Mouse (Mus musculus) limb, embryonic 11.5 days (tissue): ENCODE measurements around the gene Sfpq. TPM values are rescaled to one million over a fixed set of nuclear protein-coding genes. Genes with fewer than 3 reads are reported as not detected.

Experiments used
- ATAC-seq: fragments of 200-750 bp; cut with Nextera tagmentation; 2 replicates; pipeline ENCODE4 v1.8.0; 2017; ENCODE audit warnings: low read depth; ENCODE audit not compliant: insufficient number of reproducible peaks, low FRiP score, low TSS enrichment
- DNase-seq: peaks from one replicate; pipeline ENCODE4 v3.0.0-alpha.2; 2015; ENCODE audit warnings: low spot score
- H3K27ac ChIP-seq: fragments of 300-500 bp; sonication (generic); replicated peaks from 2 replicates; pipeline ENCODE4 v1.5.1; 2014; ENCODE audit warnings: low read depth, mild to moderate bottlenecking, low read length
- H3K27me3 ChIP-seq: fragments of 300-500 bp; sonication (generic); 2 replicates; pipeline ENCODE4 v1.6.1; 2014; ENCODE audit warnings: mild to moderate bottlenecking, low read length, mixed read lengths; ENCODE audit not compliant: control insufficient read depth, insufficient read depth
- H3K36me3 ChIP-seq: fragments of 300-500 bp; sonication (generic); 2 replicates; pipeline ENCODE4 v1.6.1; 2014; ENCODE audit warnings: mild to moderate bottlenecking, low read length, moderate library complexity, mixed read lengths; ENCODE audit not compliant: control insufficient read depth, insufficient read depth
- H3K4me1 ChIP-seq: fragments of 300-500 bp; sonication (generic); 2 replicates; pipeline ENCODE4 v1.6.1; 2014; ENCODE audit warnings: low read length, mixed read lengths; ENCODE audit not compliant: control insufficient read depth, insufficient read depth
- H3K4me2 ChIP-seq: fragments of 300-500 bp; sonication (generic); 2 replicates; pipeline ENCODE4 v1.6.1; 2014; ENCODE audit warnings: low read depth, mild to moderate bottlenecking, moderate library complexity; ENCODE audit not compliant: severe bottlenecking
- H3K4me3 ChIP-seq: fragments of 300-500 bp; sonication (generic); 2 replicates; pipeline ENCODE4 v1.5.1; 2014; ENCODE audit warnings: low read depth, low read length
- H3K9ac ChIP-seq: fragments of 300-500 bp; sonication (generic); 2 replicates; pipeline ENCODE4 v1.6.1; 2014; ENCODE audit warnings: mild to moderate bottlenecking, low read length
- H3K9me3 ChIP-seq: fragments of 300-500 bp; sonication (generic); 2 replicates; pipeline ENCODE4 v1.6.1; 2016; ENCODE audit warnings: low read length; ENCODE audit not compliant: control insufficient read depth
- WGBS: fragments of 180-500 bp; shearing (Covaris S2); extraction: QIAGEN DNeasy Blood & Tissue Kit; methylation state at CpG from one replicate; pipeline ENCODE4 v1.1.7; 2014; 5-methylcytosine and 5-hydroxymethylcytosine counted together
- polyA plus RNA-seq: library from polyadenylated mRNA; unstranded; fragments of >200 nt; fragmentation: Nextera tagmentation; extraction: Ambion mirVana; gene quantifications from 2 replicates; pipeline ENCODE4 v1.2.1, GENCODE M21; 2014

Sfpq gene
- polyA plus RNA-seq, 1 experiment from 2014 or later: 161 TPM

DNA sequence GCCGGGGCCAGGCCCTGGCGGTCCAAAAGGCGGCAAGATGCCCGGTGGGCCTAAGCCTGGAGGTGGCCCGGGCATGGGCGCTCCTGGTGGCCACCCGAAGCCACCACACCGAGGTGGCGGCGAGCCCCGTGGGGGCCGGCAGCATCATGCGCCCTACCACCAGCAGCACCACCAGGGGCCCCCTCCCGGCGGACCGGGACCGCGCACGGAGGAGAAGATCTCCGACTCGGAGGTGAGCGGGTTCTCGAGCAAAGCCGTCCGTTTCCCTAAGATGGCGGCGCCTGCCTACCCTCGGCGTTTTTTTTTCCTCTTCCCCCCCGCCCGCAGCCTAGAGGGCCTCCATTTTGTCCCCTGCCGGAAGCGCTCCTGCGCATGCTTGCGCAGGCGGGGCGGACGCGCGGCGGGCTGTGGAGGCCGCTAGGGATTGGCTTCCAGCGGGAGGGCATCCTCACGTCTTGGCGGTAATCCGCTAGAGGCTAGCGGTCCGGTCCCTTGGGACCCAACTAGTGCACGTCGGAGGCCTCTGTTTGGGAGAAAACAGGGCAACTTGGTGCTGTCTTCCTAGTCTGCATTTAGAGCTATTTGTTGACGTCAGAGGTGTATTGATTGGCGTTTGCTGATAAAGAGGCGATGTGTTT is 984 bp downstream of the Sfpq start:
- peak; percentile 90 for DNase-seq
- H3K9ac ChIP-seq: peak overlapping the region; percentile 97
- peak overlapping the region; percentile 58 for H3K4me3 ChIP-seq
- peaks cover 15% of the 10 kb centered on the region for H3K36me3 ChIP-seq
- peak overlapping the region; percentile 97 for H3K27ac ChIP-seq
- peaks cover 4% of the 10 kb centered on the region; the same call in 1 of the 2 replicates for H3K4me1 ChIP-seq
- under 1% methylated on average over 52 of the region's 53 CpGs for WGBS
- no peaks in the 10 kb centered on the region for H3K9me3 ChIP-seq
- ATAC-seq: peak; percentile 61; the same call in 1 of the 2 replicates
- peak overlapping the region; percentile 83 for H3K4me2 ChIP-seq
- no peaks in the 10 kb centered on the region for H3K27me3 ChIP-seq

DNA sequence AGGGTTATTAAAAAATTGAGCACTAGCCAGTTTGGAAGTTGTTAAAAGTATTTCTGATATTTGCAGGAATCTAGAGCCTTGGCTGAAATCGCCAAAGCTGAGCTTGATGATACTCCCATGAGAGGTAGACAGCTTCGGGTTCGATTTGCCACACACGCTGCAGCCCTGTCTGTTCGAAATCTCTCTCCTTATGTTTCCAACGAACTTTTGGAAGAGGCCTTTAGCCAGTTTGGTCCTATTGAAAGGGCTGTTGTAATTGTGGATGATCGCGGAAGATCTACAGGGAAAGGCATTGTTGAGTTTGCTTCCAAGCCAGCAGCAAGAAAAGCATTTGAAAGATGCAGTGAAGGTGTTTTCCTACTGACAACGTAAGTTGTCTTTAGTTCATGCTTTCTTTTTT is 2.1 kb downstream of the Sfpq start:
- Histone ChIP-seq H3K4me2 (peak overlapping the region; percentile 83), H3K4me3 (peak overlapping the region; percentile 58), H3K4me1 (peaks cover 4% of the 10 kb centered on the region; the same call in 1 of the 2 replicates), H3K9ac (peak overlapping the region; percentile 97), H3K9me3 (no peaks in the 10 kb centered on the region), H3K27me3 (no peaks in the 10 kb centered on the region), H3K27ac (no peak overlapping the region), H3K36me3 (peaks cover 19% of the 10 kb centered on the region)
- WGBS: 7% methylated on average over 9 of the region's 9 CpGs
- no peak for ATAC-seq
- DNase-seq: no peak

DNA sequence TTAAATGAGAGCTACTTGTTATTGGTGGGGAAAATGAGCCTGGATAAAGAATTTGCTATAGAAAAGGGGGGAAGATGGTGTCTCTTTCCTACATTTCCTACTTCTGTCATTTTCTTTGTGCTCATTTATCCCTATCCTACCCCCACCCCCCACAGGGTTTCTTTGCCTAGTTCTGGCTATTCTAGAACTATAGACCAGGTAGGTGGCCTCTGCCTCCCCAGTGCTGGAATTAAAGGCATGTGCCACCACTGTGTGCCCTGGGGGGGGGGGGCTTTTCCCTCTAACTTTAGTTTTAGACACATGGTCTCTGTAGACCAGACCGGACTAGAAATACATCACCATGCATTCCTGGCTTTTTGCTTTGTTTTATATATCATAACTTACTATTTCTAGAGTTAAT is 3.1 kb downstream of the Sfpq start:
- no peak for DNase-seq
- H3K27me3 ChIP-seq: no peaks in the 10 kb centered on the region
- ATAC-seq: no peak
- H3K36me3 ChIP-seq: peaks cover 24% of the 10 kb centered on the region
- 0 out of 2 replicates have a peak overlapping the region, but pooled peaks have one; percentile 39 for H3K9ac ChIP-seq
- H3K27ac ChIP-seq: no peak overlapping the region
- WGBS: 85% methylated on average over 1 of the region's 1 CpGs
- H3K4me1 ChIP-seq: peaks cover 4% of the 10 kb centered on the region; the same call in 1 of the 2 replicates
- no peaks in the 10 kb centered on the region for H3K9me3 ChIP-seq
- H3K4me3 ChIP-seq: peak overlapping the region; percentile 58
- H3K4me2 ChIP-seq: peak overlapping the region; percentile 83

DNA sequence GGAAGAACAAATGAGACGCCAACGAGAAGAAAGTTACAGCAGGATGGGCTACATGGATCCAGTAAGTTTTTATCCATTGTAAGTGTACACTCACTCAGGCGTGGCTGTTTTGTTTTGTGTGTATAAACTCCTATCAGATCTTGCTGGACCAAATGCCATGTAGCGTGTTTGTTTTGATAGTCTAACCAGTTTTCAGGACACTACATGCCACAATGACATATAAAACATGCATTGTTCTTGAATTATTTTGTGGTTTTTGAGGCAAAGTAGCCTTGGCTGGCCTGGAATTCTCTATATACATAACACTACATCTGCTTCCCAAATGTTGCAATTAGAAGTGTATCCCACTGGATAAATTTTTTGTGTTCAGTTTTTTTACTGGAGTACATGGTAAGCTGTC is 5.7 kb downstream of the Sfpq start:
- Histone ChIP-seq H3K4me2 (no peak overlapping the region), H3K4me1 (peaks cover 4% of the 10 kb centered on the region; the same call in 1 of the 2 replicates), H3K27me3 (no peaks in the 10 kb centered on the region), H3K27ac (no peak overlapping the region), H3K9ac (no peak overlapping the region), H3K9me3 (no peaks in the 10 kb centered on the region), H3K36me3 (peaks cover 35% of the 10 kb centered on the region), H3K4me3 (no peak overlapping the region)
- DNase-seq: no peak
- 93% methylated on average over 4 of the region's 4 CpGs for whole genome bisulfite sequencing
- ATAC-seq: no peak

DNA sequence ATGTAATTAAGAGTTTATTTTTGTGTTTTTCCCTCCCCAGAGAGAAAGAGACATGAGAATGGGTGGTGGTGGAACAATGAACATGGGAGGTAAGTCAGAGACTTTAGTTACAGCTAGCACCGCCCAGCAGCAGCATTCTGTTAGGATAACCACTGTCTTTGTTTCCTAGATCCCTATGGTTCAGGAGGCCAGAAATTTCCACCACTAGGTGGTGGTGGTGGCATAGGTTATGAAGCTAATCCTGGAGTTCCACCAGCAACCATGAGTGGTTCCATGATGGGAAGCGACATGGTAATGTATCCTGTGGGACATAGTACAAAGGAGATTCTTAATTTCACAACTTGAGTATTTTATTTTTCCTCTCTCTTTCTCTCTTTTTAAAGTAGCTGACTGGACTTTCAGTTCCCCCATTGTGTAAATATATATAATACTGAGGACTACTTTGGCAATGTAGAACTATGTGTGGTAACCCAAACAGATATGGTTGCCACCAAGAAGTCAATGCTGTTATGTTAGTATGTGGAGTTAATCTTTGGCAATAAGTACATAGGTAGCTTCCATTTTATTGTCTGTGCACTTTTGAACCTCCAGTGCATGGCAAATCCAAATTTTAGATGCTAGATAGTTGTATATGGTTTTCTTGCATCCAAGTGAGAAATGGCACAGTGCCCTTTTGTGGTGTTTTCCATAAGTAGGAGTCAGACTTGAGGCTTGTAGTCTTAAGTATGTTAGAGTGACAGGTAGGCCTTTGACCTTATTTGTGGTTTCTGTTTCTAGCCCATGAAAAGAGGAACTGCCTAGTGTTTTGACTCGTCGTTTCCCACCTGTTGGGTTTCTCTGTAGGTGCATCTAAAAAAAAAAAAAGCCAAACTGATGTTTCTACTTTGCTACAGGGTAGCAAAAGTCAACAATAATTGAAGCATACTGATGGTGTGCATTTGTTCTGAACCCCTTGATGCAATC is 6.4 kb downstream of the Sfpq start:
- no peak overlapping the region for H3K4me3 ChIP-seq
- peaks cover 4% of the 10 kb centered on the region; the same call in 1 of the 2 replicates for H3K4me1 ChIP-seq
- no peak overlapping the region for H3K4me2 ChIP-seq
- DNase-seq (peak; percentile 63), ATAC-seq (no peak)
- no peak overlapping the region for H3K9ac ChIP-seq
- no peaks in the 10 kb centered on the region for H3K9me3 ChIP-seq
- H3K36me3 ChIP-seq: peaks cover 41% of the 10 kb centered on the region
- H3K27me3 ChIP-seq: no peaks in the 10 kb centered on the region
- WGBS: 86% methylated on average over 4 of the region's 4 CpGs
- H3K27ac ChIP-seq: no peak overlapping the region

DNA sequence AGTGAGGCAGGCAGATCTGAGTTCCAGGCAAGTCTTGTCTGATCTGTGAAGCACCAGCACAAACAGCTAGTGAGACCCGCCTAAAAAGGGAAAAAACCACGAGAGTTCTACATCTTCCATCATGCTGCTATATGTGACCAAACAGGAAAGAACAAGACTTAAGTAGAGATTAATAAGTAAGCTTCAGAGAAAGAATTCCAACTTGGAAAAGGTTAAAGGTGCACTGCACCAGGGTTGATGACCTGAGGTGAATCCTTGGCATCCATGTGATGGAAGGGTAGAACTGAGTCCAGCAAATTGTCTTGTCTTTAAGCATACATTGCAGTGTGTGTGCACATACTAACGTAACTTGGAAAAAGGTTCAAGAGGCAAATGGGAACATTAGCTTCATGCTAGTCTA is 16.0 kb downstream of the Sfpq start:
- H3K27ac ChIP-seq: no peak overlapping the region
- no peaks in the 10 kb centered on the region for H3K27me3 ChIP-seq
- WGBS: 93% methylated on average over 3 of the region's 3 CpGs
- H3K4me1 ChIP-seq: no peaks in the 10 kb centered on the region
- peaks cover 29% of the 10 kb centered on the region for H3K36me3 ChIP-seq
- no peak overlapping the region for H3K4me3 ChIP-seq
- DNase-seq (no peak), ATAC-seq (no peak)
- H3K9me3 ChIP-seq: no peaks in the 10 kb centered on the region
- H3K9ac ChIP-seq: no peak overlapping the region
- H3K4me2 ChIP-seq: no peak overlapping the region

DNA sequence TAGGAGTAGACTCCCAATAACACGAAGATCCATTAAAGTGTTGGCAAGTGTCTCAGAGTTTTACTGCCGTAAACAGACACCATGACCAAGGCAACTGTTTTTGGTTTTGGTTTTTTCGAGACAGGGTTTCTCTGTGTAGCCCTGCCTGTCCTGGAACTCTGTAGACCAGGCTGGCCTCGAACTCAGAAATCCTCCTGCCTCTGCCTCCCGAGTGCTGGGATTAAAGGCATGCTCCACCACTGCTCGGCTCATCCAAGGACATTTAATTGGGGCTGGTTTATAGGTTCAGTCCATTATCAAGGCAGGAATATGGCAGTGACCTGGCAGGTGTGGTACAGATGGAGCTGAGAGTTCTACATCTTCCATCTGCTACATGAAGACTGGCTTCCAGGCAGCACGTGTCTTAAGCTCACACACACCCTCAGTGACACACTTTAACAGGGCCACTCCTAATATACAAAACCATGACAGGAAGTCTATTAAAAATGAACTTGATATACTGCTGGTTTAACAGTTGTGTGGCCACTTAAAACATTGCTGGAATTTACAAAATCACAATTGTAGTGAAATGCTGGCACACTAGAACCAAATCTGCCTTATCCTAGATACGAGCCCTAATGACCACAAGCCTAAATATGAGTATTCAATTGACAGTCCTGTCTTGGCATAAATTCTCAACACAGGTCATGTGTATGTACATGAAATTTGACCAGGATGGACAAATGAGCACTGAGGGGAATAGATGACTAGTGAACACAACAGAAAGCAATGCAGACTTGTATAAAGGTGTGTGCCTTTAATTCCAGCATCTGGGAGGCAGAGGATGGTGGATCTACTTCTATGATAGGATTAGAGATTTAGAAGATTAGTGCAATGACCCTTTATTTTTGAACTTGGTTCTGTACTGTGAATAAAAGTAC is 17.0 kb downstream of the Sfpq start:
- DNase-seq: peak; percentile 38
- no peak for ATAC-seq
- 82% methylated on average over 8 of the region's 8 CpGs for WGBS
- Histone ChIP-seq H3K36me3 (peaks cover 20% of the 10 kb centered on the region; the same call in 1 of the 2 replicates), H3K27ac (no peak overlapping the region), H3K9me3 (no peaks in the 10 kb centered on the region), H3K4me1 (no peaks in the 10 kb centered on the region), H3K4me2 (no peak overlapping the region), H3K27me3 (no peaks in the 10 kb centered on the region), H3K4me3 (no peak overlapping the region), H3K9ac (no peak overlapping the region)
